Mouse (Mus musculus): ENCODE results near the gene Gsdma3.

Gsdma3 gene

DNA sequence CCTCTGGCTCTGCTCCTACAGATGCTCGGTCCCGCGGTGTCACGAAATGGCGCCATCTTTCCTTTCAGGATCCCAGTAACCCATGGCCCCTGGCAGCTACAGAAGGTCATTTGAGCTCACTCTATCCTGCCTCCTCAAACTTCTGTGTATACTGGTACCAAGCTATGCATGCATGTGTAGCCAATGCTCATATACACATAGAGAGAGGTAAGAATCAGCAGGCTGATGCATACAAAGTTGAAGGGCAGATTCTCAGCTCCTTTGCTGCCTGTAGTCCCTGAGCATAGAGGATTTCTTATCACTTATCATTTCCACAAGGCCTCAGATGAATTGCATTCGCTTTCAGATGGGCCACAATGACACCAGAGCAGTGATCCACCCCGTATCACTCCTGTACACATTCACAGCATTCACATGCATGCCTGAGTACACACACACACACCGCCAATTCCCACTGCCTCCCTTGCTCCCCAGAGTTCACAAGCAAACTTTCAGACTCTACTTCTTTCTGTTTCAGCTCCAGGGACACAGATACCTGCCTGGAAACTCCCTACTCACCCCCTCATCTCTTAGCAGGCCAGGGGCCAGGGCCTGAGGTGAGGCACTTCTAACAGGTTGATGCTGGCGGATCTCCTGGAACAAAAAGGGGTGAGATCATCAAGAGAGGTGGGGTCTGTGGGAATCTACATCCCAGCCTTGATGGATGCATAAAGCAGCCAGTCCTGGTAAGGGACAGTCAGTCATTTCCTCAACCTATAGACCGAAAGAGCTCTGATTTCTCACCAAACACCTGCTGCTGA, at the start of gene Gsdma3, which contains the start of gene Gm12355:
Gene Gsdma3, plus strand, starts transcription at position 750 of the 800 bp plus-strand sequence.
Gene Gm12355, minus strand, starts transcription at position 51 of the 800 bp plus-strand sequence.
- no peak for DNase-seq

DNA sequence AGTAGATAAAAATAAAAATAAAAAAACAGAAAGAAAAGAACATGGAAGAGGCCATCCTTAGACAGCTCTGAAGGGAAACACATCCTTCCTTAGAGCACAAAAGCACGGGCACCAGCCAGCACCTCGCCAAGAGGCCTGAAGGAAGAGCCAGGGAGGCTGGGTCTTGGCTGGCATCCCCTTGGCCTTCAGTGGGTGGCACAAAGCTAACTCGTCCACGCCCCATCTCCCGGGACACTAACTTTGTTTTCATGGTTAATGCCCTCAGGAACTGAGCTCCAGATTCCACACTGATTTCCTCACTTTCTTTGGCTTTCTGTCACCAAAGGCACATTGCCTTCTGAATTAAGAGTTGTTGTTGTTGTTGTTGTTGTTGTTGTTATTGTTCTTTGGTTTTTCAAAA, 48.4 kb upstream of the Gsdma3 start:
- DNase-seq = no peak

DNA sequence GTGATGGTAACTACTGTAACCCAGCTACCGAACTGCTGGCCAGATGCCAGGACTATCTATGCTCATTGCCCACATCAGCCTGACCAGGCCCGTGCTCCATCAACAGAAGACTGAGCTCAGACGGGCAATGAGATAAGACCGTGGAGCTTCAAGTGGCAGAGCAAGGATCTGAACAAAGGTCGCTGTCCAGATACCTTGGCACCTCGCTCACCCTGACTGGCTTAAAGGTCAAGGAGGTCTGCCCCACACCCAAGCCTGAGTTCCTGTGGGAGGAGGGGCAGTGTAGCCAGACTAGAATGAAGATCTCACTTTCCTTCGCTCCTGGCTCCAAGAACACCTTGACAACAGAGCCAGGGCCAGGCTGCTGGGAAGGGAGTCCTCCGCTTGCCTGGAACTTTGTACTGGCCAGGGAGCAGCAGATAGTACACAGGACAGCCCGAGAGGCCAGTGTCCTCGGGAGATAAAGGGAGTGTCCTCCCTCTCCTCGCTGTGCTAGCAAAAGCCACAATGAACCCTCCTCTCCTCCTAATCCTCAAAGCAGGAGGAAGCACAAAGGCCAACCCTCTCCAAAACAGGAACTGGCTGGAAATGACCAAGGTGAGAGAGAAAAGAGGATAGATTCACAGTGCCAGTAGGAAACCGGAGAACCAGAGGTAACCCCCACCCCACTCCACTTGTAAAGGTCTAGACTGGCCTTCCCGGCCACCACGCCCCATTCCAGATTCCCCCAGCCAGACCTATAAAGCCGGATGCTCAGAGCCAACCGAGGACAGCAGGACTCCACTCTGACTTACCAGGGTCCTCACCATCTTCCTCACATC, 45.6 kb upstream of the Gsdma3 start:
- peak; percentile 24 for DNase-seq

DNA sequence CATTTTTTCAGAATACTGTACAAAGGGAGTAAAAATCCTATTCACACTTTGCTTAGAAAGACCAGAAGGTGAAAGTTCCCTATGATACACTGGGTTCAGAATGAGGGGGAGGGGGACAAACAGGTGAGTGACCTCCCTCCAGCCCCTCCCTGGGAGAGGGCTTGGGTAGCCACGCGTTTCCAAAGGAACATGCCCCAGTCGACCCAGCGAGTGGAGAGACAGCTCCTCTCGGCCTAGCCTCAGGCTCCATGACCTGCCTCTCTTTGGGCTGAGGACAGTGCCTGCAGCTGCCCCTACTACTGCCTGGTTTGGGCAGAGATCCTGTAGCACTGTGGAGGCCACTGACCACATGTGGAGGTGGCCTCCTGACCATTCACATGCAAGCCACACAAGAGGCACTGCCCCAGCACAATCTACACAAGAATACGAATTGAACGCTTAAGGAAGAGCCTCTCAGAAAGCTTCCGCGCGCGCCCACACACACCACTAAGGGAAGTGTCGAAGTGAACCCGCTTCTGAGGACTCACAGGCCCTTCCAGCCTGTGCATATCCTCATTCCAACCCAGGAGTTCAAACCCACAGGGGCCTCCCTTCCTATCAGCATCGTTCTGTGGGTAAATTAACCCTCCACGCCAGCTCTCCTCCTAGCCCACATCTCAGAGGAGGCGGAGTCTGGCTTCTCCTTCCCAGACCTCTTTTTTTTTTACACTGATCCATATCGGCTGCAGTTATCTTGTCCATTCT, 44.7 kb upstream of the Gsdma3 start:
- peak; percentile 7 for DNase-seq

DNA sequence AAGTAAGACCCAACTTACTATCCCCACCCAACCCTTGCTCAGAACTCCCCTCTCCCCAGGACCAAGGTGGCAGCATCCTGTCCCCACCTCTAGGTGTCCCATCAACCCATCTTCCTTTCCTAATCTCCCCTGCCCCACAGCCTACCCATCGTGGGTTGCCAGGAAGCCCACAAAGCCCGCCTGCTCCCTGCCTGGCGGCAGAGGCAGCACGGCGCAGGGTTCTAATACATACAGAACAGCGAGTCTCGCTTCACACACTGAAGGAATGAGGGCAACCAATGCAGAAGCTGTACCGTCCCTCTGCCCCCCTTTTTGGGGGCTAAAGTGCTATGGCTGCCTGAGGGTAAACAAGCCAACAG, 44.2 kb upstream of the Gsdma3 start:
- no peak for DNase-seq

DNA sequence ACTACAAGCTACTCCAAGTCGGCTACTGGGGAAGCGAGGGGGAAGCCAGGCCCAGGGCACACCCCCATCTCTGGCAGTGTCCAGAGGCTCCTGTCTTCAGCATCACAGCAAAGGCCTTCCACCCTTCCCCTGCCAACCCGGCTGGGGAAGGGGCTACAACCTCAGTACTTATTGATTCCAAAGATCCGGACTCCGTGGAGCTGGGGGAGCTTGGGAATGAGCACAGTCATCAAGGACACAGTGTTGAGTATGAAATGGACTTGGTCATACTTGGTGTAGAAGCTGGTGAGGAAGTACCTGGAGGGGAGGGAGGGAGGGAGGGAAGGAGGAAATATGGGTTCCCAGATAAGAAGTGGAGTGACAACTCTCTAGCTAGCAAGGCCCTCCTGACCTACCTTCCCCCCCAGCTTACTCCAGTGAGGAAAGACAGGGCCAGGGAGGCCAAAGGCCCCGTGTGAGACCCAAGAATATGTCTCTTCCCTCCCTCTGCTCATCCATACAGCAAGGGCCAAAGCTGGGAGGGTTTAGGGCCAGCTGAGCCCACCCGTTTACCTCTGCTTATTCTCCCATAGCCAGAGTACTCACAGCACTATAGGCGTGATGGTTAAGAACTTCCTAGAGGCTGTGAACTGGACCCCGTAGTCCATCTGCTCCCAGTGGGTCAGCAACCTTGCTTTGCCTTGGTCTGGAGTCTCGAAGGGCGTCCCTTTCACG, 43.5 kb upstream of the Gsdma3 start:
- no peak for DNase-seq

DNA sequence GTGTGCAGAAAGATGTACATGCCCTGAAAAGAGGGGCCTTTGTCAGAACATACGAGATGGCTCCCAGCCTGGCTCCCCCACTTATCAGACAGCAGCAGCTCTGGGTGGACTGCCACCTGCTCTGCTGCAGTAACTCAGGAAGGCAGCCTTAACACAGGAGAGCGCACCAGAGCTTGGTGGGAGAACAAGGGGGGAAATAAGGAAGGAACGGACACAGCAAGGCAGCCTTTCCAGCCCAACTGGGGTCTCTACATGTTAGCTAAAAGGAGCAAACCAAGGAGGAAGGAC, 43.0 kb upstream of the Gsdma3 start:
- DNase-seq = no peak

DNA sequence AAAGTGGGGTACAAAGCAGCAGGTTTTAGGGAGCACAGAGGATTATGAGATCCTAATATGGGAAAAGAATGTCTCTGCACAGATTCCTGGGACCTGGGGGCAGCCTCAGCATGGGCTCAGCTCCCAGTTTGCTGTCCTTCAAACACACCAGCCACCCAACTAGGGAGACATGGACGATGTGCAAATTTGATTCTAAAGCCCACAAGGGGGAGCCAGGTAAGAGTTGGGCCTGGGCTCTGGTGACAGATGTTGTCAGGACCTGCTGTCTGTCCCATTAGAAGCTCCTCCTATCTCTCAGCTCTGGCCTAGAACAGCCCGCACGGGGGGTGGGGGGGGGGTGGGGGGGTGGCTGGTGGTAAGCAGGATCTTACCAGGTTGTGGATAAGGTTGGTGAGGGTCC, 42.6 kb upstream of the Gsdma3 start:
- no peak for DNase-seq

DNA sequence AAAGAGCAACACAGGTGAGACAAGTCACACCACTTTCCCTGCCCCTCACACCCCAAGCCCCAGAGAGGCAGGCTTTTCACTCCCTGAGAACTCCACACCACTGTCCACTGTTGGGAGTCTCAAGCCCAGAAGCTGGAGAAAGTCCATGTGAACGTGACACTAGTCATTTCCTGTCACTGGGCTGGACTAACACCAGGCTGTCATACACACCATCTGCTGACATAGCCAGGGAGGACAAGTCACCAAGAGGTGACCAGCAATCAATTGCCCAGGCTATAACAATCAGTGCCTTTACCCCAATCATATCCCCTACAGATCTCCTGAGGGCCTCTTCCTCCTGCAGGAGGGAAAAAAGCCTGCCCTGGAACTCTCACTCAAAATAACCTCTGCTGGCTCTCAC, 42.0 kb upstream of the Gsdma3 start:
- DNase-seq = no peak

DNA sequence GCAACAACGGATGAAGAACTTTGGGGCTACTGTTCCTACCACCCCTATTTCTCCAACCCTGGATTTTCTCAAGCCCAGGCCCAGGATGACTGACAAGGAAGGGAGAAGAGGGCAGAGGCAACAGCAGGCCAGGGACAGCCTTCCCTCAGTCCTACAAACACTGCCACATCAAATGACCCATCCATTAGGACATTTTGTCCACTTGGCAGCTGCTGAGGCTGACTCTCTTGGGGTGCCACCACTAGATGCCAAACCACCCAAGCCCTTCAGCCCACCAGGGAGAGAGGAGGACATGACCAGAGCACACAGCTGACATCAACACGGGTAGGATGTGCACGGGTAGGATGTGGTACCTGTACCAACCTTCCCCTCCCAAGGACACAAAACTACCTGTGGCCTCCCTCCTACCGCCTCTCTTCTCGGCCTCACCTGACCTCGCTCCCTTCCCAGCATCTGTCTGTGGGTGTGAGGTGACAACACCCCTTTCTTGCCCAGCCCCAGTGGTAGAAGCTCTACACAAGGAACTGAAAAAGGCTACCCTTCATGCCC, 41.5 kb upstream of the Gsdma3 start:
- DNase-seq = no peak

DNA sequence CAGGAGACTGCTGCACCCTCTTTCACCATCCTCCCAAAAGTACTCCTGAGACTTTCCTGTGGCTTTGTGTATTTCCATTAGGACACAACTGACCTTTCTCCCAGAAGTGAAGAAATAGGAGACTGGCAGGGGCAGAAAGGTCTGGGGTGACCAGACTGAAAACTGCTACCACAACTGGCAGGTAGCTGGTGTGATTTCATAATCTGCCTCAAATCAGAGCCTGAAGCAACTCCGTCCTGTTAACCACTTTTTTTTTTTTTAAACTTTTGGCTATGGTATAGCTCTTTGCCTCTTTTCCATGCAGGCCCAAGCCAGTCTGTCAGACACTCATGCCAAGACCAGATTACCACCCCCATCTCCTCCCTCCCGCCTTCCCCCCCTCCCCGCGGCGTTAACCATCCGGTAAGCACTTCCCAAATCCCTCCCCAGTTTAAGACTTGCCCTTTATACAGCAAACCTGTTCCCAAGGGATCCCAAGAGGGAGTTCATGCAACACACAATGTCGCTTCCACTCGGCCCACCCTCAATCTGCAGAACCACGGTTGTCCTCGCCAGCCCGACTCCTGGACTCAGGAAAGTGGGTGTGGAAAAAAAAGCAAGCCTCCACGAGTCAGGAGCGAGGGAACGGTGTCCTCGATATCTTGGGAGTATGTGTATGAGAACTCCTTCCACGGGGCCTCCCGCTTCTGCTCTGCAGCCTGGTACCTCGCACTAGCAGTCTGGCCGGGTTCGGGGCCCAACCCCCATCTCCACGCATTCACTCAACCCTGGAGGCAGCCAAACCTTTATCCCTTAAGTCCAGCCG, 39.9 kb upstream of the Gsdma3 start:
- DNase-seq = peak; percentile 37

DNA sequence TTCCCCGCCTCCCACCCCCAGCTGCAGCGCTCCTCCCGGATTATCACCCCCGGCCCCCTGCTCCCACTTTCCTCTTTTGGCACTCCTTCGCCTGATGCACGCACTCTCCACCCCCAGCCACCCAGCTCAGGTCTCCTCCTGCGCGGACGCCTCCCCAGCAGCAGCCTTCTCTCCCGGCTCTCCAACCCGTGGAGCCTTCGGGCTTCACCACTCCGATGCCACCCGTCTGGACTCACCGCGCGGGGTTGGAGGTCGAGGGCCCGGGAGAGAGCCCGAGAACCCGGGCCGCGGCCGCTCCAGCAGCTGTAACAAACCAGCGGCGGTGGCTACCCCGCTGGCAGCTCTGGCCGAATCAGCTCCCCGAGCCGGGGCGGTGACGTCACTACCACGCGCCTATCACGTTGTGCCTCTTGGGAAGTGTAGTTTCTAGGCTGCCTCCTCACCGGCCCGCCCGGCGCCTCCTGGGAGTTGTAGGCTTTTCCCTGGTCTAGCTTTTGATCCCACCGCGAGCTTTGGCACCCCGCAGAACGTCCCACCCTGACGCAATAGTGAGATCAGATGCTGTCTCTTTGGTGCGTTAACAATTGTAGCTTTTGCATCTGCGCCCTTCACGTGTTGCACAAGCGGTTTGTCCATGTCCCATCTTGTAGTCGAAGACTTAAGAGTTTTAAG, 39.1 kb upstream of the Gsdma3 start, which contains the start of gene Ormdl3:
Gene Ormdl3, minus strand, starts transcription at position 477 of the 672 bp plus-strand sequence.
- DNase-seq = peak; percentile 99

DNA sequence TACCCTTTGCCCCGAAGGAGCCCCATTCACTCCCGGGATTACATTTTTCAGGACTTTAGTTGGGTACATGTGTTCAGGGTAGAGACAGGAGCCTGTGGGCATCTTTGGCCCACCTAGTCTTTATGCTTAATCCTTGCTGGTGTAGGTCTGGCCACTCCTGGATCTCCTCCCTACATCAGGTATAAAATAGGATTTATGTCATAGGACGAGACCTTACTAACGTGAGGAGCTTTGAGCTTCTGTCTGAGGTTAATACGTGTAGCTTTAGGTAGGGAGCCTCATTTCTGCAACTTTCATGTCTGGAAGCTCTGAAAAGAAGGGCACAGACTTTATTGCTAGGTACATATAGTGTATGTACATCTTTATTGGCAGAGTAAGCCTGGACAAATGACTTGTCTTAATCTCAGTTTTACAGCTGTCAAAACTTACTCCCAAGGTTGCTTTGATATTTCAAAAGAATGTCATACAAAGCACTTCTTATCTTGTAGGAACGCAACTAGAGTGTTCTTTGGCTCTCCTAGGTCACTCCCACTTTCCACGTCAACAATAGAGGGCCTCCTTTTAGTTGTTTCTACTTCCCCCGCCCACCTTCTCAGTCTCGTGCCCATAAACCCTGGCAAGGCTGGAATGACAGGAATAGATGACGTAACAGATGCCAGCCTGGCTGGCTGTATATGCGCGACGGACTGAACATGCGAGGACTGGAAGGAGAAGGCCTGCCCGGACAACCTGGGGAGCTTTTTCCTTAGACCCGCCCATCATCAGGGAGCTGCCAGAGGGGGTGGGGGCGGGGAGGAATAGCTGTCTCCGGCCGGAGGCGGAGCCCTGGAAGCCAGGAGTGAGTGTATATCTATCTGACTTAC, 38.2 kb upstream of the Gsdma3 start:
- DNase-seq = peak; percentile 13

DNA sequence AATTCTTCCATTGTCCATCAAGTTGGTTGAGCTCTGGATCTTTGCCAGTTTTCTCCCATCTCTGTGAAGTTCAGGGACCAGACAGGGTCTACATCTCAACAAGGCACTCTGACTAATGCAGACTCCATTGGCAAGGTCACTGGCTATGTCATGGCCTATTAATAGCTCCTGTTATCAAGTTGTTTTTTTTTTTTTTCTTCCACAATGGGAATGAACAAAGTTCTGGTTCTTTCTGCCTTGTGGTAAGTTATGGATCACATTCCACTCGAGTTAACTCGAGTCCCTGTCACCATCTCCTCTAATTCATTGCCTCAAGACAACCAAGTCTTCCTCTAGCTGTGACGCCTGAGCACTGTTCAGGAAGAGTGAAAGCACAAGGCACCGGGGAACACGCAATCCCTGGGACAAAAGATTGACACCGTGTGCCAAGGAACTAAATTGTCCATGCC, 37.3 kb upstream of the Gsdma3 start:
- no peak for DNase-seq

DNA sequence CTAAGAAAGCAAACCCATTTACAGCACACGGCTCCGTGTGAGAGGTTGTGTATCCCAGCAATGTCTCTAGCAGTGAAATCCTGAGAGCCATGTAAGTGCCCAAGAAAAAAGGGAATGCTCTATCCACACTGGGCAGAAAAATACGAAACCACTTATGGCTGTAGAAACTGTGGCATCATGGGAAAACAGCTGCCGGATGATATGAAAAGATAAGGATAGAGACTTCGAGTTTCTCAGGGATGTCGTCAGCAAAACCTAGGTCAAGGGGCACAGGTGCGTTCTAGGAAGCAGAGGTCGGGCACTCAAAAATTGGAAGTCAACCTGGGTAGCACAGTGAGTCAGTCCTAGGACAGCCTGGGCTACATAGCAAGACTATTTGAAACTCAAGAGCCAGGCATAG, 36.9 kb upstream of the Gsdma3 start:
- no peak for DNase-seq

DNA sequence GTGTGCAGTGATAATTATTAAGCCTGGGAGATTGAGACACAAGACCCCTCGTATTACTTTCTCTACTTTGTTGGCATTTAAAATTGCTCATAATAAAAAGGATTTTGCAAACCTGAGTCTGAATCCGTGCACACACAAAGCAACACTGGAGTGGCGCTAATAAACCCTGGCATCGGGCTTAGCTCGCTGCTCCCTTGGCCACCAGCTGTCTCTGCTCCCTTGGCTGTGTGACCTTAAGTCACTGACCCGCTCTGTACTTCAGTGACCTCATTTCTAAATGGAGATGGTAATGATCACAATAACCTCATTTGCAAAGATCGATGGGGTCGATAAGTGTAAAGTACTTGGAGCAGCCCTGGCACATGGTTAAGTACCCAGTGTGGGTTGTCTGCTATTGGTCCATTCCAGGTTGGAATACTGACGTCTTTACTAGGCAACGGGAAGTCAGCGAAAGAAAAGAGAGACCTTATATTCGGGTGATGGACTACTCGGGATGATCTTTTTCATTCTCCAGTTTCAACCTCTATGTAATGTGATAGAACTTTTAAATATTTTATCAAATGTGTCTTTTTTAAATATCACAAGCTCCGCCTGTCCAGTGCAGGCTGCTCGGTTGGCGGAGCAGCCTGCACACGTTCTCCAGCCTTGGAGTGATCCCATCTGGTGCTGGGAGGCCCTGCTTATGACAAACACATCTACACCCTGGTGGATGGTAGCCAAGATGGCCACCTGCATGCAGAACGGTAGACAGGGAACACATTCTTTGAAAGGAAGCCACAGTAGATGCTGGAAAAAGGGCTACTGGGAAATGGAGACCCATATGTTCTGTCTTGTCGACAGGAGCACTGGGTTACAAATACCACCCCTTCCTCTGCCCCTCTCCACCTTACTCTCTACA, 35.4 kb upstream of the Gsdma3 start:
- peak; percentile 7 for DNase-seq

DNA sequence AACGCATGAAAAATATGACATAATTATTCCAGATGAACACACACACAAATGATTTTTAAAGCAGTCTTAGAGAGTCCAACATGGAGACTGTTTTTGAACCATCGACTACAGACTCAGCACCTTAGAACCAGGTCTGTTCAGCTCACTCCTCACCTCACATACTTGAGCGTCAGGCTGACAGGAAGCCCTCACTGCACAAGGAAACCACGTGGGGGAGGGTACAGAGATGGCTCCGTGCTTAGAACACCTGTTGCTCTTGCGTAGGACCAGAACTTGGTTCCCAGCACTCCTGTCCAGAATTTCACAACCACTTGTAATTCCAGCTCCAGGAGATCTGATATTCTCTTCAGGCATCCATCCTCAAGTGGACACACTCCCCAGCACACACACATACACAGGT, 31.1 kb upstream of the Gsdma3 start:
- no peak for DNase-seq

DNA sequence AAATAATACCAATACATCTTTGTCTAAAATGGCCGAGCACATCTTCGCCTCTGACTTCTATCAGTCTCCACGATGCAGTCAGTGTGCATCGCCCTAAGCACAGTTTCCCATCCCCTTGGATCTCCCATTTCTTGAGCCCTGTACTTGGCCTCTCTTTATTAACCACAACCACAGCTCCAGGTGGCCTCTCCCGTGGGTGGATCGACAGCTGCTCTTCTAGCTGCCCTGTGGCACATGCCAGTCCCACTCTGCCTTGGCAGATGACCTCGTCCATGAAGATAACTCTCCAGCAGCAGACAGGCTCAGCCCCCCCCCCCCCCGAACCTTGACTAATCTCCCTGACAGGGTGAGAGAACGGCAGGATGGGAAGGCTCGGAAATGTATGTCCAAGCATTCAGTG, 30.7 kb upstream of the Gsdma3 start:
- DNase-seq = no peak

DNA sequence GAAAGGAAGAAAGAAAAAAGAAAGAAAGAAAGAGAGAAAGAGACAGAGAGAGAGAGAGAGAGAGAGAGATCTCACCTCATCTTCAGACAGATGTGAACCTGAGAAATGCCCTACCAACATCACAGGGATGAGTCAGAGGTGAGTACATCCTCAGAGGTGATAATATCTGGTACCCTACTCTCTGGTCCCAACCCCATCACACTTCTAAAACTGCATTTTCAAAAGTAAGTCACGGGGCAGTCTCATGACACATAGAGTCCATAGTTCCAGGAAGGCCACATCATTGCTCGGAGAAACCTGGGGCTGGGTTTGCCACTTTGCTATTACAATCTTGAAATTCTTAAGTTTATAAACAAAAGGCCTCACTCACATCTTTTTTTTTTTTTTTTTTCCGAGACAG, 30.2 kb upstream of the Gsdma3 start:
- DNase-seq = no peak
